23 mouse cellular contexts compared by ENCODE assay signal in the genomic region with DNA sequence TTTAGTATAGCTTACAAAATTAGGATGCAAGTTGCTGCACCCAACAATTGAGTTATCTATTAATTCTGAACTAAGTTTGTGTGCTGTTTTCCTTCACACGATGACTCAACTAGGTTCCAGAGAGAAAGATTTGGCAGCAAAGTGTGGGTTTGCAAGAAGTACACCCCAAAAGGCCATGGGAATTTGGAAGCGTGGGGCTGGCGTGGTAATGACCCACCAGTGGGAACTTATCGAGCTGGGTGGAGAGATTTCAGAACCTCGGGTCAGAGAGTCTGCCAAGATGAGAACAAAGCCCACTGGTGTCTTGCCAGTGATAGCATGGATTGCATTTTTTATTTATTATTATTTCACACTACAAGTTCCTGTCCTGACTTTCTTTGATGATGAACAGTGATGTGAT. TPM values are rescaled to one million over a fixed set of nuclear protein-coding genes. Genes with fewer than 3 reads are reported as not detected.
DNase-seq lines count a peak whose midpoint lies in the region; ATAC-seq and TF ChIP-seq lines count a peak whose summit lies in the region.
"Had no signal": no experiment of that assay in that cellular context is flagged by ENCODE, and none has a peak within 500 bp of the region (broad histone marks: within the 10 kb centered on the region; RNA-seq: fewer than 3 reads in every experiment).

No protein-coding gene starts in this region.

- no peak for TF ChIP-seq CTCF in intestine, postnatal 0 days (IDR thresholded peaks at IDR 0.05; ENCODE audit: low read depth)
- no peak for TF ChIP-seq CTCF in embryonic fibroblast, embryonic 13.5 days (IDR thresholded peaks at IDR 0.05; ENCODE audit: borderline replicate concordance, insufficient read depth, low read length)

- no peak for ATAC-seq in intestine, embryonic 14.5 days (replicated peaks; ENCODE audit: low FRiP score, low TSS enrichment, low read depth)
- no peak for ATAC-seq in intestine, postnatal 0 days
- ATAC-seq: activated CD4-positive, CD25-positive, alpha-beta regulatory T cell, adult 4 months; CD4-positive, CD25-positive, alpha-beta regulatory T cell, adult 4 months; Patski had no signal

- no peak overlapping the region for H3K4me3 ChIP-seq in intestine, embryonic 14.5 days (ENCODE audit: low read depth, low read length)
- H3K4me3 ChIP-seq in intestine, postnatal 0 days (ENCODE audit: low read depth, low read length): no peak overlapping the region
- no peak overlapping the region for H3K4me3 ChIP-seq in embryonic fibroblast, embryonic 13.5 days (ENCODE audit: insufficient read depth, low read length)
- H3K4me3 ChIP-seq in midbrain, embryonic 10.5 days: no peak overlapping the region

- peak; percentile 92 for DNase-seq in heart, adult 11 months
- DNase-seq in heart, postnatal 36 days: no peak
- DNase-seq in intestine, embryonic 14.5 days (ENCODE audit: low spot score): peak; percentile 37
- peak; percentile 24 for DNase-seq in brain, adult 2 months (ENCODE audit: low read depth, low spot score)
- DNase-seq in spleen, postnatal 4 days (ENCODE audit: low spot score in 2 of 2): no peak
- no peak for DNase-seq in midbrain, embryonic 10.5 days (ENCODE audit: low spot score)
- DNase-seq: adrenal gland, adult 2 months; adrenal gland, adult 8-10 months; adrenal gland, postnatal 10 days; adrenal gland, postnatal 14 days; adrenal gland, postnatal 25 days; adrenal gland, postnatal 36 days; B cell, adult 2 months; cerebellum, adult 11 months; cerebellum, adult 11-12 months; cerebellum, adult 18-20 months had no signal

- no peak overlapping the region for H3K4me2 ChIP-seq in intestine, embryonic 14.5 days (ENCODE audit: low read length)
- H3K4me2 ChIP-seq in intestine, postnatal 0 days (replicated peaks; ENCODE audit: low read depth): no peak overlapping the region

- no peak overlapping the region for H3K27ac ChIP-seq in intestine, embryonic 14.5 days (ENCODE audit: low read depth)
- no peak overlapping the region for H3K27ac ChIP-seq in intestine, postnatal 0 days (ENCODE audit: low read depth, low read length)
- H3K27ac ChIP-seq in embryonic fibroblast, embryonic 13.5 days (ENCODE audit: insufficient read depth, low read length): 0 out of 2 replicates have a peak overlapping the region, but pooled peaks have one; percentile 49
- no peak overlapping the region for H3K27ac ChIP-seq in midbrain, embryonic 10.5 days (replicated peaks)

- H3K9ac ChIP-seq in intestine, embryonic 14.5 days (ENCODE audit: low read length): no peak overlapping the region
- H3K9ac ChIP-seq in intestine, postnatal 0 days (ENCODE audit: low read depth, low read length): no peak overlapping the region

- 86% methylated on average over 5 of the region's 5 CpGs for WGBS in intestine, embryonic 14.5 days
- 91% methylated on average over 5 of the region's 5 CpGs for WGBS in intestine, postnatal 0 days
- WGBS in midbrain, embryonic 10.5 days: 94% methylated on average over 5 of the region's 5 CpGs

- intact Hi-C loops in heart, postnatal 36 days (cut with DNase I): loop anchor here (5.0 kb wide), 1 partner anchor 45 kb away; no protein-coding TSS in a partner anchor

- no peaks in the 10 kb centered on the region; the same call in 1 of the 2 replicates for H3K4me1 ChIP-seq in intestine, embryonic 14.5 days (replicated peaks; ENCODE audit: control insufficient read depth, insufficient read depth, low read length)
- 0 out of 2 replicates have a peak, but pooled peaks cover 5% of the 10 kb centered on the region for H3K4me1 ChIP-seq in intestine, postnatal 0 days (replicated peaks; ENCODE audit: control insufficient read depth, insufficient read depth, low read length)
- peaks cover 16% of the 10 kb centered on the region for H3K4me1 ChIP-seq in embryonic fibroblast, embryonic 13.5 days (ENCODE audit: control insufficient read depth, insufficient read depth, low read length)
- H3K4me1 ChIP-seq in midbrain, embryonic 10.5 days: no peaks in the 10 kb centered on the region

- no peaks in the 10 kb centered on the region for H3K36me3 ChIP-seq in intestine, embryonic 14.5 days (ENCODE audit: control insufficient read depth, insufficient read depth, low read length)
- no peaks in the 10 kb centered on the region for H3K36me3 ChIP-seq in intestine, postnatal 0 days (ENCODE audit: control insufficient read depth, insufficient read depth)
- no peaks in the 10 kb centered on the region for H3K36me3 ChIP-seq in midbrain, embryonic 10.5 days
- H3K36me3 ChIP-seq: G1E had no signal

- TF ChIP-seq POLR2A in embryonic fibroblast, embryonic 13.5 days (IDR thresholded peaks at IDR 0.05; ENCODE audit: low read depth, low read length): no peak

- no peaks in the 10 kb centered on the region for H3K27me3 ChIP-seq in intestine, embryonic 14.5 days (replicated peaks; ENCODE audit: control insufficient read depth, insufficient read depth, low read length)
- H3K27me3 ChIP-seq in intestine, postnatal 0 days (replicated peaks; ENCODE audit: control insufficient read depth, insufficient read depth, low read length): no peaks in the 10 kb centered on the region
- H3K27me3 ChIP-seq in midbrain, embryonic 10.5 days (ENCODE audit: low read depth, poor library complexity, severe bottlenecking): no peaks in the 10 kb centered on the region
- H3K27me3 ChIP-seq: CH12.LX, Patski had no signal

- no peaks in the 10 kb centered on the region for H3K9me3 ChIP-seq in intestine, embryonic 14.5 days (ENCODE audit: control insufficient read depth, low read length)
- H3K9me3 ChIP-seq in intestine, postnatal 0 days (ENCODE audit: control insufficient read depth): no peaks in the 10 kb centered on the region
- H3K9me3 ChIP-seq in midbrain, embryonic 10.5 days (replicated peaks): peaks cover 9% of the 10 kb centered on the region; the same call in 1 of the 2 replicates
- H3K9me3 ChIP-seq: G1E had no signal

RNA-seq across cellular contexts. Expression of gene P4ha1, which starts 11.2 kb away (rescaled TPM):
- total RNA-seq in heart, postnatal 36 days (2021): 10 to 100 TPM; 31.3 to 51.2 TPM
- polyA plus RNA-seq in intestine, embryonic 14.5 days (2014; fragmentation: Nextera tagmentation; extraction: Ambion mirVana): 65.2 and 70.5 TPM in 2 replicates
- polyA plus RNA-seq in intestine, postnatal 0 days (2015; fragmentation: Nextera tagmentation; extraction: Ambion mirVana): 8.7 TPM in 2 replicates
- polyA plus RNA-seq in embryonic fibroblast, embryonic 13.5 days (2011; ENCODE audit: insufficient read length, low read depth, missing spikeins): 209 and 226 TPM in 2 replicates
- 39.6 and 50.9 TPM in 2 replicates for polyA plus RNA-seq in midbrain, embryonic 10.5 days (2016; fragmentation: Nextera tagmentation; extraction: Ambion mirVana)

Comparison
In these comparisons a context has a peak if more than half of its experiments do, and no peak if none do; other contexts are left out.
1. DNase-seq: peak in heart, adult 11 months (single experiment), intestine, embryonic 14.5 days (single experiment) and brain, adult 2 months (single experiment); none in heart, postnatal 36 days (0 of 2), spleen, postnatal 4 days (0 of 2) and midbrain, embryonic 10.5 days (single experiment).